ENCODE assay signal across 11 mouse cellular contexts in genomic region chr16:91657285-91657684, GRCm38 (mm10). TPM values are rescaled to one million over a fixed set of nuclear protein-coding genes. Genes with fewer than 3 reads are reported as not detected.
DNase-seq lines count a peak whose midpoint lies in the region; ATAC-seq and TF ChIP-seq lines count a peak whose summit lies in the region.
"Had no signal": no experiment of that assay in that cellular context is flagged by ENCODE, and none has a peak within 500 bp of the region (broad histone marks: within the 10 kb centered on the region; RNA-seq: fewer than 3 reads in every experiment).

No protein-coding gene starts in this region.

- intact Hi-C loops in heart, postnatal 36 days (cut with DNase I) = no loop called here

- H3K36me3 ChIP-seq in heart, embryonic 14.5 days (ENCODE audit: control insufficient read depth, insufficient read depth, low read length) = peaks cover 94% of the 10 kb centered on the region
- H3K36me3 ChIP-seq in lung, embryonic 16.5 days (ENCODE audit: control insufficient read depth, insufficient read depth, low read length) = peaks cover 76% of the 10 kb centered on the region
- peaks cover 92% of the 10 kb centered on the region for H3K36me3 ChIP-seq in embryonic facial prominence, embryonic 14.5 days (ENCODE audit: control insufficient read depth, insufficient read depth, low read length)

- DNase-seq in heart, postnatal 36 days = no peak
- no peak for DNase-seq in lung, adult 2 months
- DNase-seq in embryonic facial prominence, embryonic 14.5 days (ENCODE audit: low spot score) = no peak
- no peak for DNase-seq in right cerebral cortex, adult 18-20 months
- no peak for DNase-seq in spleen, adult 18-20 months
- DNase-seq: cerebellum, adult 9-10 months; kidney, adult 8-10 months; thymus, adult 2 months had no signal

- H3K4me3 ChIP-seq in heart, embryonic 14.5 days (ENCODE audit: control insufficient read depth in 1 of 2, insufficient read depth in 1 of 2, low read depth in 1 of 2, low read length in 2 of 2) = no peak overlapping the region
- H3K4me3 ChIP-seq in lung, embryonic 16.5 days (ENCODE audit: low read length) = no peak overlapping the region
- H3K4me3 ChIP-seq in lung, adult 2 months (replicated peaks; ENCODE audit: extremely low read depth, low read depth, low read length) = no peak overlapping the region
- no peak overlapping the region for H3K4me3 ChIP-seq in embryonic facial prominence, embryonic 14.5 days (ENCODE audit: low read depth, low read length)

- no peaks in the 10 kb centered on the region for H3K27me3 ChIP-seq in heart, embryonic 14.5 days (ENCODE audit: control insufficient read depth, insufficient read depth, low read length)
- no peaks in the 10 kb centered on the region for H3K27me3 ChIP-seq in lung, embryonic 16.5 days (ENCODE audit: control insufficient read depth, insufficient read depth, low read depth, low read length)
- H3K27me3 ChIP-seq in embryonic facial prominence, embryonic 14.5 days (replicated peaks; ENCODE audit: control insufficient read depth, insufficient read depth, low read length) = no peaks in the 10 kb centered on the region

- no peak overlapping the region for H3K9ac ChIP-seq in heart, embryonic 14.5 days (ENCODE audit: low read length)
- no peak overlapping the region for H3K9ac ChIP-seq in lung, embryonic 16.5 days (ENCODE audit: low read length)
- no peak overlapping the region for H3K9ac ChIP-seq in embryonic facial prominence, embryonic 14.5 days (ENCODE audit: low read depth, low read length)

- no peak overlapping the region for H3K27ac ChIP-seq in heart, embryonic 14.5 days (replicated peaks in 1 of 2; ENCODE audit: control insufficient read depth in 1 of 2, insufficient read depth in 1 of 2, low read depth in 2 of 2, low read length in 2 of 2)
- no peak overlapping the region for H3K27ac ChIP-seq in lung, embryonic 16.5 days (ENCODE audit: low read length)
- H3K27ac ChIP-seq in embryonic facial prominence, embryonic 14.5 days (replicated peaks; ENCODE audit: low read depth, low read length) = no peak overlapping the region

- no peak overlapping the region for H3K4me2 ChIP-seq in heart, embryonic 14.5 days (ENCODE audit: low read length)
- no peak overlapping the region for H3K4me2 ChIP-seq in lung, embryonic 16.5 days (ENCODE audit: low read depth, low read length)
- no peak overlapping the region for H3K4me2 ChIP-seq in embryonic facial prominence, embryonic 14.5 days (ENCODE audit: low read depth, low read length)

- ATAC-seq in heart, embryonic 14.5 days (ENCODE audit: insufficient number of reproducible peaks, insufficient read depth, low FRiP score, low read depth) = 0 out of 2 replicates have a peak, but pooled peaks have one; percentile 35
- peak; percentile 31; the same call in 1 of the 2 replicates for ATAC-seq in lung, embryonic 16.5 days (ENCODE audit: low read depth)
- peak; percentile 27; the same call in 1 of the 2 replicates for ATAC-seq in embryonic facial prominence, embryonic 14.5 days (ENCODE audit: low read depth)
- peak; percentile 26; the same call in 1 of the 2 replicates for ATAC-seq in megakaryocyte progenitor cell, adult 5-6 weeks (replicated peaks; ENCODE audit: poor library complexity)

- peaks cover 0 to 6% of the 10 kb centered on the region in 2 experiments; a peak in 2 of 4 replicates for H3K4me1 ChIP-seq in heart, embryonic 14.5 days (ENCODE audit: control insufficient read depth in 2 of 2, insufficient read depth in 2 of 2, low read length in 2 of 2)
- no peaks in the 10 kb centered on the region for H3K4me1 ChIP-seq in lung, embryonic 16.5 days (replicated peaks; ENCODE audit: control insufficient read depth, insufficient read depth, low read length)
- no peaks in the 10 kb centered on the region; the same call in 1 of the 2 replicates for H3K4me1 ChIP-seq in lung, adult 2 months (ENCODE audit: control insufficient read depth, insufficient read depth, low read length)
- no peaks in the 10 kb centered on the region for H3K4me1 ChIP-seq in embryonic facial prominence, embryonic 14.5 days (ENCODE audit: control insufficient read depth, insufficient read depth, low read length)

- no peak for TF ChIP-seq POLR2A in lung, adult 2 months (IDR thresholded peaks at IDR 0.05; ENCODE audit: borderline replicate concordance, extremely low read depth, low read depth, low read length)

- WGBS in heart, embryonic 14.5 days = 98% methylated on average over 17 of the region's 17 CpGs
- WGBS in lung, embryonic 16.5 days = 96% methylated on average over 17 of the region's 17 CpGs
- 98% methylated on average over 17 of the region's 17 CpGs for WGBS in lung, adult 2 months
- 98% methylated on average over 17 of the region's 17 CpGs for WGBS in embryonic facial prominence, embryonic 14.5 days

- TF ChIP-seq CTCF in lung, adult 2 months (IDR thresholded peaks at IDR 0.05; ENCODE audit: insufficient read depth, low read length) = no peak

- no peaks in the 10 kb centered on the region for H3K9me3 ChIP-seq in heart, embryonic 14.5 days (ENCODE audit: control insufficient read depth, low read length)
- peaks cover 7% of the 10 kb centered on the region for H3K9me3 ChIP-seq in lung, embryonic 16.5 days (ENCODE audit: control insufficient read depth, low read length)
- peaks cover 11% of the 10 kb centered on the region; the same call in 1 of the 2 replicates for H3K9me3 ChIP-seq in embryonic facial prominence, embryonic 14.5 days (ENCODE audit: control insufficient read depth, low read length)

RNA-seq across cellular contexts. Expression of gene Son, which starts 10.0 kb away (rescaled TPM):
- polyA plus RNA-seq in heart, embryonic 14.5 days (2014; fragmentation: Nextera tagmentation; extraction: Ambion mirVana) = 102 and 108 TPM in 2 replicates
- total RNA-seq in heart, postnatal 36 days (2021) = 100 to 1,000 TPM; 129 to 154 TPM
- polyA plus RNA-seq in lung, embryonic 16.5 days (2015; fragmentation: Nextera tagmentation; extraction: Ambion mirVana) = 113 and 118 TPM in 2 replicates
- polyA plus RNA-seq in lung, adult 2 months (2012; rRNA removed) = 144 and 200 TPM in 2 replicates
- 145 and 157 TPM in 2 replicates for polyA plus RNA-seq in embryonic facial prominence, embryonic 14.5 days (2014; fragmentation: Nextera tagmentation; extraction: Ambion mirVana)
- 332 and 375 TPM in 2 replicates for total RNA-seq in megakaryocyte progenitor cell, adult 5-6 weeks (2015)
- 178 and 233 TPM in 2 replicates for total RNA-seq in megakaryocyte progenitor cell, adult 5-6 weeks (2017)

RNA-seq across cellular contexts. Expression of gene Gart, which starts 10.5 kb away (rescaled TPM):
- 56.2 and 62.8 TPM in 2 replicates for polyA plus RNA-seq in heart, embryonic 14.5 days (2014; fragmentation: Nextera tagmentation; extraction: Ambion mirVana)
- 10 to 100 TPM; 69.0 to 72.7 TPM for total RNA-seq in heart, postnatal 36 days (2021)
- polyA plus RNA-seq in lung, embryonic 16.5 days (2015; fragmentation: Nextera tagmentation; extraction: Ambion mirVana) = 92.7 and 98.9 TPM in 2 replicates
- polyA plus RNA-seq in lung, adult 2 months (2012; rRNA removed) = 19.1 and 29.5 TPM in 2 replicates
- 84.5 and 96.3 TPM in 2 replicates for polyA plus RNA-seq in embryonic facial prominence, embryonic 14.5 days (2014; fragmentation: Nextera tagmentation; extraction: Ambion mirVana)
- total RNA-seq in megakaryocyte progenitor cell, adult 5-6 weeks (2015) = 148 and 162 TPM in 2 replicates
- 438 and 506 TPM in 2 replicates for total RNA-seq in megakaryocyte progenitor cell, adult 5-6 weeks (2017)

RNA-seq across cellular contexts. Expression of gene Donson, which starts 31.3 kb away (rescaled TPM):
- 12.3 and 15.2 TPM in 2 replicates for polyA plus RNA-seq in heart, embryonic 14.5 days (2014; fragmentation: Nextera tagmentation; extraction: Ambion mirVana)
- total RNA-seq in heart, postnatal 36 days (2021) = 1 to 10 TPM; 2.9 to 3.3 TPM
- polyA plus RNA-seq in lung, embryonic 16.5 days (2015; fragmentation: Nextera tagmentation; extraction: Ambion mirVana) = 20.8 and 22.2 TPM in 2 replicates
- 5.5 and 6.6 TPM in 2 replicates for polyA plus RNA-seq in lung, adult 2 months (2012; rRNA removed)
- 17.8 and 21.7 TPM in 2 replicates for polyA plus RNA-seq in embryonic facial prominence, embryonic 14.5 days (2014; fragmentation: Nextera tagmentation; extraction: Ambion mirVana)
- total RNA-seq in megakaryocyte progenitor cell, adult 5-6 weeks (2015) = 16.4 and 17.0 TPM in 2 replicates
- 20.4 and 33.7 TPM in 2 replicates for total RNA-seq in megakaryocyte progenitor cell, adult 5-6 weeks (2017)

RNA-seq across cellular contexts. Expression of gene Dnajc28, which starts 38.5 kb away (rescaled TPM):
- polyA plus RNA-seq in heart, embryonic 14.5 days (2014; fragmentation: Nextera tagmentation; extraction: Ambion mirVana) = 5.8 and 6.5 TPM in 2 replicates
- total RNA-seq in heart, postnatal 36 days (2021) = 10 to 100 TPM; 32.3 to 35.8 TPM
- polyA plus RNA-seq in lung, embryonic 16.5 days (2015; fragmentation: Nextera tagmentation; extraction: Ambion mirVana) = 2.2 and 2.9 TPM in 2 replicates
- 1.3 and 1.7 TPM in 2 replicates for polyA plus RNA-seq in lung, adult 2 months (2012; rRNA removed)
- polyA plus RNA-seq in embryonic facial prominence, embryonic 14.5 days (2014; fragmentation: Nextera tagmentation; extraction: Ambion mirVana) = 2.4 and 4.5 TPM in 2 replicates
- 2.3 and 3.9 TPM in 2 replicates for total RNA-seq in megakaryocyte progenitor cell, adult 5-6 weeks (2015)
- 4.1 and 5.7 TPM in 2 replicates for total RNA-seq in megakaryocyte progenitor cell, adult 5-6 weeks (2017)

RNA-seq across cellular contexts. Expression of gene Tmem50b, which starts 59.7 kb away (rescaled TPM):
- 60.5 and 67.5 TPM in 2 replicates for polyA plus RNA-seq in heart, embryonic 14.5 days (2014; fragmentation: Nextera tagmentation; extraction: Ambion mirVana)
- total RNA-seq in heart, postnatal 36 days (2021) = 10 to 100 TPM; 55.0 to 67.6 TPM
- polyA plus RNA-seq in lung, embryonic 16.5 days (2015; fragmentation: Nextera tagmentation; extraction: Ambion mirVana) = 55.4 and 59.1 TPM in 2 replicates
- 87.2 and 111 TPM in 2 replicates for polyA plus RNA-seq in lung, adult 2 months (2012; rRNA removed)
- 39.5 and 41.7 TPM in 2 replicates for polyA plus RNA-seq in embryonic facial prominence, embryonic 14.5 days (2014; fragmentation: Nextera tagmentation; extraction: Ambion mirVana)
- 51.9 and 59.3 TPM in 2 replicates for total RNA-seq in megakaryocyte progenitor cell, adult 5-6 weeks (2015)
- total RNA-seq in megakaryocyte progenitor cell, adult 5-6 weeks (2017) = 42.9 and 44.3 TPM in 2 replicates
